Mouse (Mus musculus) heart, postnatal 25 days (tissue): ENCODE data around the gene Il23a. TPM values are rescaled to one million over a fixed set of nuclear protein-coding genes. Genes with fewer than 3 reads are reported as not detected.
"Not testable (repeated sequence)": the region's sequence is repeated elsewhere in the genome, so short reads cannot be mapped to it uniquely, and the experiment has no call there.

Experiments used
- DNase-seq: peaks from one replicate; pipeline ENCODE4 v3.0.0; 2022; ENCODE audit warnings: low spot score
- intact Hi-C: fragments of 180-260 bp; cut with DNase I; formaldehyde crosslinking; loops from one replicate; pipeline ENCODE4 v1.15.1; 2025
- total RNA-seq, 2 experiments: library from RNA; stranded (reverse); gene quantifications; 2 replicates each; pipeline ENCODE4 v1.2.3; 2021

Il23a gene
- total RNA-seq, 2 experiments from 2014 or later: 0.18 TPM; not detected in 1

- no peak for DNase-seq
- intact Hi-C loops: loop anchor here (5.0 kb wide), 1 partner anchor 39 kb away; the partner anchor contains the start of gene Timeless
Measured at GRCm38 (mm10) chr10:128270866-128271265, 27.7 kb downstream of the Il23a start.

DNA sequence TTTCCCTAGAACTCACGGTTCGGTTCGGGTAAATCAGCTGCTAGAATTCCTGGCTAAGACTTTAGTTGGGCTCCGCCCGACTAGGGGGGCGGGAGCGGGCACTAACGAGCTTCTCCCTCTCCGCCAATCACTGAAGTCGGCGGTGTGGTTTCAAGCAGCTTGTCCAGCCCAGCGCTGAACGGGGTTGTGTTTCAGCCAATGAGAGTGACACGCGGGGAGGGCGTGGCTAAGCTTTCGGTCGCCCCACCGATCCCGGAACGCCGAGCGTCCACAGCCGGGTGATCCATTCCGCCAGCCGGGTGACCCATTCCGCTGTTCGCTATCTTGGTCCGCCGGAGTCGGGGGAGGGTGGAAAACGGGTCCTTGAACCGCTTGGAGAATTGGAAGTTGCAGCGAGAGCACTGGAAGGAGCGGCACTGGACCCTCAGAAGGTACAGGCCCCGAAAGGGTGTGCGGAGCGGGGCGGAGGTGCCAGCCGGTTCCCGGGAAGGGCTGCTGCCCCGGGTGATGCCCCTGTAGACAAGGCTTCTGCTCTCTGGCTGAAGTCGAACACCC, 28.2 kb downstream of the Il23a start, which contains the start of gene Stat2:
Gene Stat2, plus strand, starts transcription at position 273 of the 555 bp plus-strand sequence.
- DNase-seq: peak; percentile 97
- intact Hi-C loops: loop anchor here (5.0 kb wide), 1 partner anchor 38 kb away; the partner anchor contains the start of gene Timeless

GRCm38 (mm10) chr10:128269206-128269910, 29.2 kb downstream of the Il23a start:
- DNase-seq: no peak
- intact Hi-C loops: loop anchor here (1.0 kb wide), 1 partner anchor 20 kb away; no protein-coding TSS in a partner anchor

- no peak for DNase-seq
- intact Hi-C loops: no loop called here
Measured at GRCm38 (mm10) chr10:128268371-128268770, 30.2 kb downstream of the Il23a start, which contains the start of gene Apof. Gene Apof (plus strand): TSS chr10:128268671.

GRCm38 (mm10) chr10:128263393-128264310, 34.9 kb downstream of the Il23a start:
- intact Hi-C loops: no loop called here
- no peak for DNase-seq

- intact Hi-C loops: no loop called here
- no peak for DNase-seq
Measured at GRCm38 (mm10) chr10:128262300-128262699, 36.3 kb downstream of the Il23a start.

DNA sequence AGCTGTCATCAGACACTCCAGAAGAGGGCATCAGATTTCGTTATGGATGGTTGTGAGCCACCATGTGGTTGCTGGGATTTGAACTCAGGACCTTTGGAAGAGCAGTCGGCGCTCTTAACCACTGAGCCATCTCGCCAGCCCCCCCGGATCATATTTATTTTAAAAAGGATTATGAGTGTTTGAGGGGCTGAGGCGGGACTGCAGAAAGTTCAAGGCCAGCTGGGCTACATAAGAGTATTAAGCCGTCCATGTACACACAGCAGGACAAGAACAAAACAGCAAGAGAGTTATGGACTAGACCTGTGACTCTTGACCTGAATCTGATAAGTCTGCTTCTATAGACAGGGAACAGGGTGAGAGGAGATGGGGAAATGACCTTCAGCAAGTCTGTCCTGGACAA, 38.2 kb downstream of the Il23a start:
- DNase-seq, intact Hi-C loops: not testable (repeated sequence)

GRCm38 (mm10) chr10:128259946-128260345, 38.6 kb downstream of the Il23a start:
- no peak for DNase-seq
- intact Hi-C loops: no loop called here

DNA sequence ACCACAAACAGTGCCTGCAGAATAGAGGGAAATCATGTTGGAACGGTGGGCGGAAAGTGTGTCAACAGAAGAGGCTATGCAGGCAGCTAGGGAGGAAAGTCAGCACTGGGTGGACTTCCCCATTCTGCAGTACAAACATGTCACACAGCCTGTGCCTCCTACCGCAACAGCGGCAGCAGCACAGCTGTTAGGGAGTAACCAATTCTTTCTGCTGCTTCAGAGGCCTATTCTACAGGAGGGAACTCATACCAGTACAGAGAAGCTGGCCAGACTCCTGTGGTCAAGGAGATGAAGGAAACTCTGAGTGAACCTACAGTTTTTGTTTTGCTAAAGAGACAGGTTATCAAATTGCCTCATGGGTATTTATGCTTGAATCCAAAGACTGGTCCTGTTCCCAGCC, 39.6 kb downstream of the Il23a start:
- intact Hi-C loops: no loop called here
- no peak for DNase-seq

- intact Hi-C loops: no loop called here
- no peak for DNase-seq
Measured at GRCm38 (mm10) chr10:128256328-128256727, 42.2 kb downstream of the Il23a start.

GRCm38 (mm10) chr10:128255925-128256324, 42.6 kb downstream of the Il23a start:
- DNase-seq: no peak
- intact Hi-C loops: no loop called here

GRCm38 (mm10) chr10:128253677-128254255, 44.8 kb downstream of the Il23a start, which contains the start of gene Apon:
Gene Apon (plus strand): TSS chr10:128254096.
- no peak for DNase-seq
- intact Hi-C loops: no loop called here

DNA sequence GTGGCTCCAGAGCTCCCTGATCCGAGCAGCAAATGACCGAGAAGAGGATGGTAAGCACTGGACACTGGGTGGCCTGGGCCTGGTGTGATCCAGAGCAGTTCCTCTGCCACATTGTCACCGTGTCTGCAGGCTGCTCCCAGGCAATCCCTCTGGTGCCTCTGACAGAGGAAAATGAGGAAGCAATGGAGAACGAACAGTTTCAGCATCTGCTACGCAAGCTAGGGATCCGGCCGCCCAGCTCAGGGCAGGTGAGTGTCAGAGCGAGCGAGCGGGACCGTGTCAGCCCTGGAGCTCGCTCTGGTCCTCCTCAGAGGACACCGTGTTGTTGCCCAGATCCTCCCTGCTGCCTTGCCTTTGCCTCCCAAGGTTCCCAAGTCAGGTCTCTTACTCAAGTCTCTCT, 48.0 kb downstream of the Il23a start:
- DNase-seq: no peak
- intact Hi-C loops: no loop called here

DNA sequence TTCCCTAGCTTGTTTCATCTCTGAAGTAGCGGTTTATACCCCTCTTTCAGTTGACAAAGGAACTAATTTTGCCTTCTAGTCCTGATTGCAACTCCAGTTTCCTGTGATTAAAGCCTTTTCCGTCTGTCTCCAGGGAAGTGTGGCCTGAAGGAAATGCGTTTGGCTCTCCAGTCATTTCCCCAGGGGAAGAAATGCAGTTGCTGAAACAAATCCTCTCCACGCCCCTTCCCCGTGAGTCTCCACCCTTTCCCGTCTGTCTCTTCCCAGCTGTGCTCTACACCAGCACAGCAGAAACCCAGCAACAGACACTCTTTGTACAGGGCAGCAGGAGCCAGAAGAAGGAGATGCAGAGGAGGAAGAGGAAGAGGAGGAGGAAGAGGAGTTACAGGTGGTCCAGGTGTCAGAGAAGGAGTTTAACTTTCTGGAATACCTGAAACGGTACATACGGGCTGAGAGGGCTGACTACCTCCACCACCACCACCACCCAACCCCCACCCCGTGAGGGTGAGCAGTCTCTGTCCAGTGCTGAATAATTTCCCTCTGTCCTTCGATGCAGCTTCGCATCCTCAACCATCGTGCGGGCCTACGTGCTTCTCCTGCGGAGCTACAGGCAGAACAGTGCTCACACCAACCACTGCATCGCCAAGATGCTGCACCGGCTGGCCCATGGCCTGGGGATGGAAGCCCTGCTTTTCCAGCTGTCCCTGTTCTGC, 51.4 kb downstream of the Il23a start:
- intact Hi-C loops: no loop called here
- DNase-seq: peak; percentile 62

Other genes with a start within 250 kb of the Il23a start
- 10 to 100 TPM; 77.8 to 89.3 TPM for gene Ptges3, start 239.8 kb downstream of the Il23a start, total RNA-seq
- 1,000 to 10,000 TPM; 9,293 to 9,309 TPM for gene Atp5b, start 215.5 kb downstream of the Il23a start, total RNA-seq
- 10 to 100 TPM; 20.0 to 24.4 TPM for gene Baz2a, start 207.2 kb downstream of the Il23a start, total RNA-seq
- gene Rbms2, start 118.5 kb downstream of the Il23a start, total RNA-seq: 10 to 100 TPM; 82.2 to 88.4 TPM
- gene Gls2, start 104.3 kb downstream of the Il23a start, total RNA-seq: 1 to 10 TPM in 1 of 2 experiments, under 1 TPM in 1; 0.94 to 1.1 TPM
- gene Spryd4, start 86.9 kb downstream of the Il23a start, total RNA-seq: 10 to 100 TPM; 42.8 to 45.5 TPM
- not detected for gene Mip, start 72.9 kb downstream of the Il23a start, total RNA-seq
- 1 to 10 TPM; 7.7 to 8.8 TPM for gene Timeless, start 66.7 kb downstream of the Il23a start, total RNA-seq
- under 1 TPM in 1 of 2 experiments, not detected in 1; 0.18 TPM for gene Apon, start 44.7 kb downstream of the Il23a start, total RNA-seq
- not detected for gene Apof, start 30.1 kb downstream of the Il23a start, total RNA-seq
- 10 to 100 TPM; 11.7 to 12.3 TPM for gene Stat2, start 28.2 kb downstream of the Il23a start, total RNA-seq
- 1 to 10 TPM; 8.2 to 9.4 TPM for gene Pan2, start 4.6 kb upstream of the Il23a start, total RNA-seq
- gene Cnpy2, start 23.7 kb upstream of the Il23a start, total RNA-seq: 10 to 100 TPM; 58.9 to 62.5 TPM
- gene Cs, start 39.0 kb upstream of the Il23a start, total RNA-seq: 1,000 to 10,000 TPM; 1,194 to 1,233 TPM
- gene Coq10a, start 70.2 kb upstream of the Il23a start, total RNA-seq: 100 to 1,000 TPM; 272 to 314 TPM
- 10 to 100 TPM; 43.7 to 51.0 TPM for gene Ankrd52, start 78.4 kb upstream of the Il23a start, total RNA-seq
- not detected for gene Slc39a5, start 102.5 kb upstream of the Il23a start, total RNA-seq
- gene Nabp2, start 112.7 kb upstream of the Il23a start, total RNA-seq: 10 to 100 TPM; 44.4 to 46.8 TPM
- 10 to 100 TPM; 16.0 to 16.5 TPM for gene Rnf41, start 112.9 kb upstream of the Il23a start, total RNA-seq
- 10 to 100 TPM; 75.8 to 78.4 TPM for gene Smarcc2, start 160.5 kb upstream of the Il23a start, total RNA-seq
- gene Myl6, start 195.4 kb upstream of the Il23a start, total RNA-seq: 100 to 1,000 TPM; 294 to 314 TPM
- gene Myl6b, start 199.9 kb upstream of the Il23a start, total RNA-seq: 1 to 10 TPM; 2.5 to 2.9 TPM
- gene Esyt1, start 227.1 kb upstream of the Il23a start, total RNA-seq: 10 to 100 TPM; 16.8 to 19.0 TPM
- 1 to 10 TPM; 7.6 to 9.1 TPM for gene Zc3h10, start 249.0 kb upstream of the Il23a start, total RNA-seq